Mouse (Mus musculus) intestine, postnatal 0 days (tissue): ENCODE results near the gene Pus10. TPM values are rescaled to one million over a fixed set of nuclear protein-coding genes. Genes with fewer than 3 reads are reported as not detected.

ENCODE experiments used
- ATAC-seq: fragments of 200-750 bp; cut with Nextera tagmentation; 2 replicates; pipeline ENCODE4 v1.8.0; 2017; ENCODE audit warnings: mild to moderate bottlenecking, moderate TSS enrichment, moderate library complexity
- H3K27ac ChIP-seq: fragments of 300-500 bp; sonication (generic); 2 replicates; pipeline ENCODE4 v1.5.1; 2014; ENCODE audit warnings: mild to moderate bottlenecking, low read depth, low read length, moderate library complexity
- H3K27me3 ChIP-seq: fragments of 300-500 bp; sonication (generic); replicated peaks from 2 replicates; pipeline ENCODE4 v1.6.1; 2014; ENCODE audit warnings: low read length, mixed read lengths; ENCODE audit not compliant: control insufficient read depth, insufficient read depth
- H3K36me3 ChIP-seq: fragments of 300-500 bp; sonication (generic); 2 replicates; pipeline ENCODE4 v1.6.1; 2014; ENCODE audit warnings: mild to moderate bottlenecking, moderate library complexity; ENCODE audit not compliant: control insufficient read depth, insufficient read depth
- H3K4me1 ChIP-seq: fragments of 300-500 bp; sonication (generic); replicated peaks from 2 replicates; pipeline ENCODE4 v1.6.1; 2014; ENCODE audit warnings: antibody characterized with exemption, low read length, mixed read lengths; ENCODE audit not compliant: control insufficient read depth, insufficient read depth
- H3K4me2 ChIP-seq: fragments of 300-500 bp; sonication (generic); replicated peaks from 2 replicates; pipeline ENCODE4 v1.6.1; 2014; ENCODE audit warnings: low read depth, mild to moderate bottlenecking, moderate library complexity
- H3K4me3 ChIP-seq: fragments of 300-500 bp; sonication (generic); 2 replicates; pipeline ENCODE4 v1.5.1; 2014; ENCODE audit warnings: low read depth, low read length
- H3K9ac ChIP-seq: fragments of 300-500 bp; sonication (generic); 2 replicates; pipeline ENCODE4 v1.6.1; 2014; ENCODE audit warnings: mild to moderate bottlenecking, low read depth, low read length
- H3K9me3 ChIP-seq: fragments of 300-500 bp; sonication (generic); 2 replicates; pipeline ENCODE4 v1.6.1; 2016; ENCODE audit warnings: mixed run types; ENCODE audit not compliant: control insufficient read depth
- CTCF ChIP-seq: sonication (generic); IDR thresholded peaks from 2 replicates; pipeline ENCODE4 v1.5.1; 2016; ENCODE audit warnings: low read depth, mild to moderate bottlenecking, control low read depth, antibody characterized with exemption, moderate library complexity
- WGBS: fragments of 180-500 bp; shearing (Covaris S2); extraction: QIAGEN DNeasy Blood & Tissue Kit; methylation state at CpG from one replicate; pipeline ENCODE4 v1.1.7; 2014; 5-methylcytosine and 5-hydroxymethylcytosine counted together
- polyA plus RNA-seq: library from polyadenylated mRNA; unstranded; fragments of >200 nt; fragmentation: Nextera tagmentation; extraction: Ambion mirVana; gene quantifications from 2 replicates; pipeline ENCODE4 v1.2.1, GENCODE M21; 2015

The Pus10 gene
- polyA plus RNA-seq, 1 experiment from 2014 or later: 9.0 TPM

DNA sequence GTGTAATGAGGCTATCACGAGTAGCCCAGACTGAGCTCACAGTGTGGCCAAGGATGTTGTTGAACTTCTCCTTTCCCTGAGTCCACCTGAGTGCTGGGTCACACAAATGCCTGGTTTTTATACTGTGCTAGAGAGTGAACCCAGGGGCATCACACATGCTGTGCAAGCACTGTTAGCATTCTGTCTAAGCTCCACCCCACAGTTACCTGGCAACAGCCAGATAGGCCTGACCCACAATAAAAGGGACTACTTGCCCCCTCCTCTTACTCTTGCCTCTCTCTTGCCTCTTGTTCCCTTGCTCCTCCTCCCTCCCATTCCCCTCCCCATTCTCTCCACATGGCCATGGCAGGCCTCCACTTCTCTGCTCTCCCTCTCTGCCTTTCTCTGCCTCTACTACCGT, 56.9 kb downstream of the Pus10 start:
- Histone ChIP-seq H3K9me3 (no peaks in the 10 kb centered on the region), H3K27ac (no peak overlapping the region), H3K4me3 (no peak overlapping the region), H3K4me1 (no peaks in the 10 kb centered on the region), H3K36me3 (peaks cover 60% of the 10 kb centered on the region), H3K9ac (no peak overlapping the region), H3K27me3 (no peaks in the 10 kb centered on the region), H3K4me2 (no peak overlapping the region)
- no peak for ATAC-seq
- 27% methylated on average over 2 of the region's 2 CpGs for WGBS
- no peak for TF ChIP-seq CTCF

DNA sequence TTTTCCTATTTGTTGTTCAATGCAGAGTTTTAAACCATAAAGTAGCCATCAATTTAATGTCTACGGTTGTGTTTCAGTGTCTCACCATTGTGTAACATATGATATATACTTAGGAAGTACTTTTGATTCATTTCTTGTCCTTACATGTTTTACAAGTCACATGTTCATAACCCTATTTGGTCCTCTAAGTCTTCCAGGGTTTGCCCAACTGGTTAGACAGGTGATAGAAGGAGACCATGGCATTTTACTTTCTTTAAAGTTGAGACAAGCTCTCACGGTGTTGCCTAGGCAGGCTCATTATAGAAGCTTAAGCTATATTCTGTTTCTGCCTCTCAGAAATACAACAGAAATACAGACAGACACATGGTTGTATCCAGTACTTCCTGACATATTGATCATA, 60.4 kb downstream of the Pus10 start:
- no peak overlapping the region for H3K4me3 ChIP-seq
- no peaks in the 10 kb centered on the region for H3K9me3 ChIP-seq
- H3K27me3 ChIP-seq: no peaks in the 10 kb centered on the region
- H3K27ac ChIP-seq: no peak overlapping the region
- no peak for TF ChIP-seq CTCF
- H3K36me3 ChIP-seq: peaks cover 34% of the 10 kb centered on the region
- no peak overlapping the region for H3K4me2 ChIP-seq
- WGBS: 93% methylated on average over 2 of the region's 2 CpGs
- no peak for ATAC-seq
- H3K9ac ChIP-seq: no peak overlapping the region
- no peaks in the 10 kb centered on the region for H3K4me1 ChIP-seq

- Histone ChIP-seq H3K9ac (no peak overlapping the region), H3K36me3 (peaks cover 34% of the 10 kb centered on the region), H3K4me3 (no peak overlapping the region), H3K27me3 (no peaks in the 10 kb centered on the region), H3K27ac (no peak overlapping the region), H3K4me2 (no peak overlapping the region), H3K4me1 (no peaks in the 10 kb centered on the region), H3K9me3 (no peaks in the 10 kb centered on the region)
- ATAC-seq: no peak
- no peak for TF ChIP-seq CTCF
- WGBS: 94% methylated on average over 2 of the region's 2 CpGs
Observed at GRCm38 (mm10) chr11:23726441-23726840, 61.0 kb downstream of the Pus10 start.

GRCm38 (mm10) chr11:23728186-23728585, 62.7 kb downstream of the Pus10 start:
- Histone ChIP-seq H3K36me3 (peaks cover 24% of the 10 kb centered on the region; the same call in 1 of the 2 replicates), H3K4me2 (no peak overlapping the region), H3K4me1 (no peaks in the 10 kb centered on the region), H3K9ac (no peak overlapping the region), H3K9me3 (no peaks in the 10 kb centered on the region), H3K27ac (no peak overlapping the region), H3K4me3 (no peak overlapping the region), H3K27me3 (no peaks in the 10 kb centered on the region)
- no peak for ATAC-seq
- WGBS: 91% methylated on average over 2 of the region's 2 CpGs
- TF ChIP-seq CTCF: no peak

DNA sequence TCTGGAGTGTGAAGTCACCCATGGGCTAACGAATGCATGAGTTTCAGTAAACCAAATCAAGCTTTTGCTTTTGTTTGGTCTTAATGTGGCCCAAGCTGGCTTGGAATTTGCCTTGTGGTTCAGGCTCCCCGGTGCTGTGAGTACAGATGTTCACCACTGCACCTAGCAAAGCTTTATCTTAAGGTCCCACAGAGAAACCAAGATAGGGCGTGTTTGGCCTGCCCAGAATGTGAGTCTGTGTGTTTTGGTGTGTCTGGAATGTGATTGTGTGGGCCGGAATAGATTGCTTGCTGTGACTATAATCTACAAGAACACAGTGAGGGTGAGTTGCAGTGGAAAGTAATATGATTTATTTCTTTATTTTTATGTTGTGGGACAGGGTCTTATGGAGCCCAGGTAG, 64.6 kb downstream of the Pus10 start:
- Histone ChIP-seq H3K9me3 (no peaks in the 10 kb centered on the region), H3K9ac (no peak overlapping the region), H3K27me3 (no peaks in the 10 kb centered on the region), H3K36me3 (peaks cover 20% of the 10 kb centered on the region; the same call in 1 of the 2 replicates), H3K4me1 (no peaks in the 10 kb centered on the region), H3K4me3 (no peak overlapping the region), H3K4me2 (no peak overlapping the region), H3K27ac (no peak overlapping the region)
- 54% methylated on average over 4 of the region's 4 CpGs for WGBS
- no peak for ATAC-seq
- TF ChIP-seq CTCF: no peak

- Histone ChIP-seq H3K4me3 (no peak overlapping the region), H3K27me3 (no peaks in the 10 kb centered on the region), H3K4me2 (no peak overlapping the region), H3K27ac (no peak overlapping the region), H3K9me3 (no peaks in the 10 kb centered on the region), H3K36me3 (peaks cover 5% of the 10 kb centered on the region; the same call in 1 of the 2 replicates), H3K4me1 (no peaks in the 10 kb centered on the region), H3K9ac (no peak overlapping the region)
- TF ChIP-seq CTCF: no peak
- WGBS: 79% methylated on average over 1 of the region's 1 CpGs
- no peak for ATAC-seq
Observed at GRCm38 (mm10) chr11:23732840-23733239, 67.4 kb downstream of the Pus10 start.

DNA sequence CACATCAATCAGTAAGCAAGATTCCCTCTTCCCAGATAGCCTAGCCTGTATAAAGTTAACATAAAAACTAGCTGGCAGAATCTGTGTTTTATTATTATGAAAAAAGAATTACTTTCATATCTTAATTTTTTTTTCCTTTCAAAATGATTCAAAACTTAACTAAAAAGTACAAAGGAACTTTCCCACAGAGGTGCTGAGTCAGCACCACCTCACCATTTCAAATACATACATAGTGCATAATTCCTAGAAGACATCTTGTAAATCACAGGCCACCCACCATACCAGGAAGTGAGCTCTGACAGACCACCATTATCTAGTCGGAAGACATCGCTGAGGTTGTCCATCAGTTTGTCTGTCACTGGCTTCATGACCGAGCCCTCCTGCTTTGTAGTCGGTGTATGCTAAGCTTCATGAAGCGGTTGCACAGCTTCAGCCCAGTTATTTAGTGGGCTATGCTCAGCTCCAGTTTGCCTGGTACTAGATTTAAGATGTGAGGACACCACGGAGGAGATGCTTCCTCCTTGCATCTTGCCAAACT, 69.3 kb downstream of the Pus10 start:
- TF ChIP-seq CTCF: no peak
- no peaks in the 10 kb centered on the region for H3K9me3 ChIP-seq
- H3K9ac ChIP-seq: no peak overlapping the region
- no peaks in the 10 kb centered on the region for H3K4me1 ChIP-seq
- H3K27me3 ChIP-seq: no peaks in the 10 kb centered on the region
- H3K27ac ChIP-seq: no peak overlapping the region
- ATAC-seq: no peak
- no peak overlapping the region for H3K4me3 ChIP-seq
- H3K36me3 ChIP-seq: no peaks in the 10 kb centered on the region; the same call in 1 of the 2 replicates
- no peak overlapping the region for H3K4me2 ChIP-seq
- 94% methylated on average over 6 of the region's 6 CpGs for WGBS
